Mouse (Mus musculus) forebrain, embryonic 13.5 days (tissue): ENCODE data around the gene Slfn8. TPM values are rescaled to one million over a fixed set of nuclear protein-coding genes. Genes with fewer than 3 reads are reported as not detected.

ENCODE experiments used
- ATAC-seq: fragments of 200-750 bp; cut with Nextera tagmentation; 2 replicates; pipeline ENCODE4 v1.8.0; 2017
- H3K27ac ChIP-seq: fragments of 300-500 bp; sonication (generic); 2 replicates; pipeline ENCODE4 v1.5.1; 2015; ENCODE audit warnings: inconsistent platforms, mild to moderate bottlenecking, moderate library complexity
- H3K27me3 ChIP-seq: fragments of 300-500 bp; sonication (generic); 2 replicates; pipeline ENCODE4 v1.6.1; 2015; ENCODE audit warnings: mild to moderate bottlenecking, inconsistent platforms
- H3K36me3 ChIP-seq: fragments of 300-500 bp; sonication (generic); 2 replicates; pipeline ENCODE4 v1.6.1; 2015; ENCODE audit warnings: mild to moderate bottlenecking, inconsistent platforms; ENCODE audit not compliant: poor library complexity, severe bottlenecking
- H3K4me1 ChIP-seq: fragments of 300-500 bp; sonication (generic); 2 replicates; pipeline ENCODE4 v1.6.1; 2015; ENCODE audit warnings: inconsistent platforms
- H3K4me2 ChIP-seq: fragments of 300-500 bp; sonication (generic); 2 replicates; pipeline ENCODE4 v1.6.1; 2015; ENCODE audit warnings: inconsistent platforms, mild to moderate bottlenecking, moderate library complexity
- H3K4me3 ChIP-seq: fragments of 300-500 bp; sonication (generic); 2 replicates; pipeline ENCODE4 v1.5.1; 2015; ENCODE audit warnings: mild to moderate bottlenecking, inconsistent platforms
- H3K9ac ChIP-seq: fragments of 300-500 bp; sonication (generic); 2 replicates; pipeline ENCODE4 v1.6.1; 2015; ENCODE audit warnings: mild to moderate bottlenecking, inconsistent platforms
- H3K9me3 ChIP-seq: fragments of 300-500 bp; sonication (generic); replicated peaks from 2 replicates; pipeline ENCODE4 v1.6.1; 2016; ENCODE audit warnings: inconsistent platforms
- WGBS: fragments of 180-500 bp; shearing (Covaris S2); methylation state at CpG from one replicate; pipeline ENCODE4 v1.1.7; 2015; 5-methylcytosine and 5-hydroxymethylcytosine counted together
- microRNA-seq: library from miRNA; unstranded; fragments of <30 nt; microRNA quantifications from one replicate; pipeline ENCODE4, GENCODE M21; 2016
- polyA plus RNA-seq: library from polyadenylated mRNA; unstranded; fragments of >200 nt; fragmentation: Nextera tagmentation; extraction: Ambion mirVana; gene quantifications from 2 replicates; pipeline ENCODE4 v1.2.1, GENCODE M21; 2015

Gene Slfn8
- polyA plus RNA-seq, 1 experiment from 2014 or later, result 0.17 TPM

DNA sequence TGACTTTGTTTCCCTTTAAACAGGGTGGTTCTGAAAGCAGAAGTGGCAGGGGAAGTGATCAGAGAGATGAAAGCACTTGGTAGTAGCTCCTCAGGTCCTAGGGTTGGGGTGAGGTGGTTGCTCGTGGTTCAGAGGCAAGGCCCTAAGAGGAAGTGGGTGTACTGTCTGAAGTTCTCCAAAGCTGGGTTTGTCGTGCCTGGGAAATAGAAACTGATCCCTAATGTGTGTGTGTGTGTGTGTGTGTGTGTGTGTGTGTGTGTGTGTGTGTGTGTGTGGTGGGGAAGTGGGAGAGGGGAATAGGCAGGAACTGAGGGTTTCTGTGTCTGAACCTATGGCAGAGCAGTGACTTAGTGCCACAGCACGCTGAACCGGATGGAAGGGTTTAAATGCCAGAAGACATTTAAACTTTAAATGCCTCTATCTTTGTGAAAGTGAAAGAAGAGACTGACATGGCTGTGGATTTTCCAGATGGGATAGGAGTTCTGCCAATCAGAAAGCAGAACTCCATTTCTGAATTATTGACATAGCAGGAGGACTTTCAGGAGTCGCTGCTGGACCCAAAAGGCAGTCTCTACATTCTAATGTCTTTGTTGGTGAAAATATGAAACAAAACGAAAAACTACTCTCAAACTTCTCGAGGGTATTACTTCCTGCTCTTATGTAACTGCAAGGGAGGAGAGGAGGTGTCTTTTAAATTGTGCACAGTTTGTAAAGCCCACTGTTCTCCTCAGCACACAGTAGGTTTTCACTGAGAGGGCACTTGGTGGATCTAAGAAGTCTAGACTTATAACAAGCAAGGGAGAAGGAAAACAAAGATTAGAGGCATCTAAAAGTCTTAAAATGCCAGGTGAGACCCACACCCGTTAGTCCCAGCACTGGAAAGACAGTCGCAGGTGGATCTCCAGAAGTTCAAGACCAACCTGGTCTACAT lies 67.7 kb downstream of the Slfn8 start:
- no peaks in the 10 kb centered on the region for H3K36me3 ChIP-seq
- ATAC-seq, result no peak
- H3K4me1 ChIP-seq, result no peaks in the 10 kb centered on the region
- 71% methylated on average over 9 of the region's 9 CpGs for WGBS
- H3K9ac ChIP-seq, result no peak overlapping the region
- H3K27me3 ChIP-seq, result peaks cover 60% of the 10 kb centered on the region
- no peak overlapping the region for H3K4me3 ChIP-seq
- H3K9me3 ChIP-seq, result no peaks in the 10 kb centered on the region
- no peak overlapping the region for H3K27ac ChIP-seq
- no peak overlapping the region for H3K4me2 ChIP-seq

Small RNAs within 50 kb of the gene (microRNA-seq; reads per million reads assigned to microRNA genes)
- gene Gm27598, result not detected
- not detected for gene Mir7679

Other genes with a start within 250 kb of the Slfn8 start
- gene Lig3, start 239.7 kb downstream of the Slfn8 start, polyA plus RNA-seq, result 31.4 and 35.9 TPM in 2 replicates
- gene Rffl, start 149.6 kb downstream of the Slfn8 start, polyA plus RNA-seq, result 14.4 and 15.1 TPM in 2 replicates
- 10.9 and 12.8 TPM in 2 replicates for gene Rad51d, start 130.2 kb downstream of the Slfn8 start, polyA plus RNA-seq
- 0.22 and 0.42 TPM in 2 replicates for gene Fndc8, start 128.7 kb downstream of the Slfn8 start, polyA plus RNA-seq
- gene Nle1, start 112.4 kb downstream of the Slfn8 start, polyA plus RNA-seq, result 28.1 and 35.9 TPM in 2 replicates
- 0.25 and 0.40 TPM in 2 replicates for gene Unc45b, start 110.3 kb downstream of the Slfn8 start, polyA plus RNA-seq
- 0.18 and 0.30 TPM in 2 replicates for gene Slfn5, start 69.5 kb downstream of the Slfn8 start, polyA plus RNA-seq
- 9.3 and 10.2 TPM in 2 replicates for gene Slfn9, start 29.0 kb downstream of the Slfn8 start, polyA plus RNA-seq
- gene Slfn2, start 44.3 kb upstream of the Slfn8 start, polyA plus RNA-seq, result 0.28 and 0.61 TPM in 2 replicates
- gene Slfn1, start 96.0 kb upstream of the Slfn8 start, polyA plus RNA-seq, result not detected in 2 replicates
- not detected in 2 replicates for gene Slfn4, start 154.4 kb upstream of the Slfn8 start, polyA plus RNA-seq
- gene Slfn3, start 170.5 kb upstream of the Slfn8 start, polyA plus RNA-seq, result 0.13 and 0.26 TPM in 2 replicates